Mouse (Mus musculus) limb, embryonic 15.5 days (tissue): Measurements from ENCODE around the gene Evl. TPM values are rescaled to one million over a fixed set of nuclear protein-coding genes. Genes with fewer than 3 reads are reported as not detected.

Experiments
- ATAC-seq: fragments of 200-750 bp; cut with Nextera tagmentation; 2 replicates; pipeline ENCODE4 v1.8.0; 2017; ENCODE audit warnings: low read depth, moderate TSS enrichment; ENCODE audit not compliant: insufficient number of reproducible peaks, low FRiP score, low TSS enrichment
- H3K27ac ChIP-seq: fragments of 300-500 bp; sonication (generic); 2 replicates; pipeline ENCODE4 v1.5.1; 2015; ENCODE audit warnings: moderate library complexity, mild to moderate bottlenecking, inconsistent platforms
- H3K27me3 ChIP-seq: fragments of 300-500 bp; sonication (generic); 2 replicates; pipeline ENCODE4 v1.6.1; 2015; ENCODE audit warnings: inconsistent platforms
- H3K36me3 ChIP-seq: fragments of 300-500 bp; sonication (generic); 2 replicates; pipeline ENCODE4 v1.6.1; 2015; ENCODE audit warnings: inconsistent platforms
- H3K4me1 ChIP-seq: fragments of 300-500 bp; sonication (generic); 2 replicates; pipeline ENCODE4 v1.6.1; 2015; ENCODE audit warnings: inconsistent platforms
- H3K4me2 ChIP-seq: fragments of 300-500 bp; sonication (generic); 2 replicates; pipeline ENCODE4 v1.6.1; 2015; ENCODE audit warnings: mild to moderate bottlenecking, inconsistent platforms
- H3K4me3 ChIP-seq: fragments of 300-500 bp; sonication (generic); 2 replicates; pipeline ENCODE4 v1.5.1; 2015; ENCODE audit warnings: mild to moderate bottlenecking, inconsistent platforms
- H3K9ac ChIP-seq: fragments of 300-500 bp; sonication (generic); 2 replicates; pipeline ENCODE4 v1.6.1; 2015; ENCODE audit warnings: inconsistent platforms
- H3K9me3 ChIP-seq: fragments of 300-500 bp; sonication (generic); 2 replicates; pipeline ENCODE4 v1.6.1; 2016; ENCODE audit warnings: inconsistent platforms
- WGBS: fragments of 180-500 bp; shearing (Covaris S2); methylation state at CpG from one replicate; pipeline ENCODE4 v1.1.7; 2015; 5-methylcytosine and 5-hydroxymethylcytosine counted together
- polyA plus RNA-seq: library from polyadenylated mRNA; unstranded; fragments of >200 nt; fragmentation: Nextera tagmentation; extraction: Ambion mirVana; gene quantifications from 2 replicates; pipeline ENCODE4 v1.2.1, GENCODE M21; 2015

Evl gene
- polyA plus RNA-seq, 1 experiment from 2014 or later: 49.5 TPM

GRCm38 (mm10) chr12:108547251-108547875 lies 7.2 kb upstream of the Evl start:
- H3K36me3 ChIP-seq: no peaks in the 10 kb centered on the region
- no peak overlapping the region for H3K9ac ChIP-seq
- 56% methylated on average over 15 of the region's 15 CpGs for WGBS
- ATAC-seq: no peak
- no peaks in the 10 kb centered on the region for H3K9me3 ChIP-seq
- peaks cover 9% of the 10 kb centered on the region for H3K4me1 ChIP-seq
- no peak overlapping the region for H3K4me3 ChIP-seq
- no peak overlapping the region for H3K4me2 ChIP-seq
- H3K27me3 ChIP-seq: no peaks in the 10 kb centered on the region
- no peak overlapping the region for H3K27ac ChIP-seq

- Histone ChIP-seq H3K27ac (no peak overlapping the region), H3K9ac (no peak overlapping the region), H3K27me3 (no peaks in the 10 kb centered on the region), H3K4me2 (no peak overlapping the region), H3K4me1 (peaks cover 28% of the 10 kb centered on the region), H3K36me3 (no peaks in the 10 kb centered on the region), H3K4me3 (no peak overlapping the region), H3K9me3 (no peaks in the 10 kb centered on the region)
- 81% methylated on average over 7 of the region's 7 CpGs for WGBS
- no peak for ATAC-seq
These were observed 2.8 kb upstream of the Evl start for GRCm38 (mm10) chr12:108551731-108552130.

DNA sequence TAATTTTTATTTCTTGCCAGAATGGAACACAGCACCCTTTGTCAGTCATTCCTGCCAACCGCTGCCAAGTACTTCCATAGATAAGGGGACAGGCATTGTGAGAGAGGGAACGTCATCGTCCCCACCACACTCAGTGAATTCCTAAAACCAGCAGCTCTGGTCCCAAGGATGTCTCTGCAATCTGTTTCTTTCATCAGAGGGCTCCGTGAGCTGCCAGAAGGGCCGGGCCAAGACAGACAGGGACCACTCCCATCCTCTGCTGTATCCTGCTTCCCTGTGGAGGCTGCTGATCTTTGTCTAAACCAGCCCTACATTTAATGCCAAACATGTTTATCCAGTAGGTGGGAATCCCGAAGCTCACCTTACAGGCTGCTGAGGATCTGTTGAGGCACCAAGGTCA lies 1.4 kb upstream of the Evl start:
- no peaks in the 10 kb centered on the region for H3K9me3 ChIP-seq
- no peak; the same call in 1 of the 2 replicates for ATAC-seq
- WGBS: 42% methylated on average over 6 of the region's 6 CpGs
- no peaks in the 10 kb centered on the region for H3K27me3 ChIP-seq
- no peak overlapping the region for H3K4me2 ChIP-seq
- H3K9ac ChIP-seq: no peak overlapping the region
- H3K36me3 ChIP-seq: no peaks in the 10 kb centered on the region
- no peak overlapping the region for H3K4me3 ChIP-seq
- 0 out of 2 replicates have a peak overlapping the region, but pooled peaks have one; percentile 24 for H3K27ac ChIP-seq
- H3K4me1 ChIP-seq: peaks cover 31% of the 10 kb centered on the region

DNA sequence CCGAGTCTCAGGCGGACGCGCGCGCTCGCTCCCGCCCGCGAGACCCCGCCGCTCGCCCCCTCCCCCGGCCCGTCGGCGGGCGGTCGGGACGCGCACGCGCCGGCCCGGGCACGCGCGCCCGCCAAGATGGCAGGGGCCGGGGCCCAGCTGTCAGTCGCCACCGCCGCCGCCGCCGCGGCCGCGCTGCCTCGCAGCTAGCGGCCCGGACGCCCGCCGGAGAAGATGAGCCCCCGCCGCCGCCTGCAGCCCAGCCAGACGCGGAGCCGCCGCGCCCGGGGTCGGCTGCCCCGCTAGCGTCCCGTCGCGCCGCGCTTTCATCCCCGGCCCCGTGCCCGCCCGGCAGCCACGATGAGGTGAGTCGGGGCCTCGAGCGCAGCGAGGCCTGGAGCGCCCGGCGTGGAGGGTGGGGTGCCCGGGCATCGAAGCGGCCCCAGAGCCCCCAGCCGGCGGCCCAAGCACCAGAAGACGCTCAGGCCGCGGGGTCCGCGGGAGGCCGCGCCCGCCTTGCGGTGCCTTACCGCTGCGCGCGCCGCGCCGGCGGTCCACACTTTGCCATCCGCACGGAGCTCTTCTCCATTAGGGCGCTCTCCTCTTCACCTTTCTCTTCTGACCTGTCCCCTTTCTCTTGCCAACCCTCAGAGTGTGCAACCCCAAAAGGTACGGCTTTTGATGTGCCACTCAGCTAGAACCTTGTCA lies 489 bp downstream of the Evl start:
- Histone ChIP-seq H3K27me3 (no peaks in the 10 kb centered on the region), H3K36me3 (no peaks in the 10 kb centered on the region), H3K4me3 (peak overlapping the region; percentile 93), H3K4me1 (peaks cover 36% of the 10 kb centered on the region), H3K9ac (peak overlapping the region; percentile 94), H3K4me2 (peak overlapping the region; percentile 64), H3K9me3 (no peaks in the 10 kb centered on the region), H3K27ac (peak overlapping the region; percentile 92)
- WGBS: under 1% methylated on average over 57 of the region's 100 CpGs
- peak; percentile 74 for ATAC-seq

- Histone ChIP-seq H3K4me3 (no peak overlapping the region), H3K27me3 (no peaks in the 10 kb centered on the region), H3K4me1 (peaks cover 31% of the 10 kb centered on the region), H3K9me3 (no peaks in the 10 kb centered on the region), H3K36me3 (no peaks in the 10 kb centered on the region), H3K4me2 (no peak overlapping the region), H3K27ac (no peak overlapping the region), H3K9ac (no peak overlapping the region)
- ATAC-seq: no peak
These were observed 3.7 kb downstream of the Evl start for GRCm38 (mm10) chr12:108558194-108558593.

DNA sequence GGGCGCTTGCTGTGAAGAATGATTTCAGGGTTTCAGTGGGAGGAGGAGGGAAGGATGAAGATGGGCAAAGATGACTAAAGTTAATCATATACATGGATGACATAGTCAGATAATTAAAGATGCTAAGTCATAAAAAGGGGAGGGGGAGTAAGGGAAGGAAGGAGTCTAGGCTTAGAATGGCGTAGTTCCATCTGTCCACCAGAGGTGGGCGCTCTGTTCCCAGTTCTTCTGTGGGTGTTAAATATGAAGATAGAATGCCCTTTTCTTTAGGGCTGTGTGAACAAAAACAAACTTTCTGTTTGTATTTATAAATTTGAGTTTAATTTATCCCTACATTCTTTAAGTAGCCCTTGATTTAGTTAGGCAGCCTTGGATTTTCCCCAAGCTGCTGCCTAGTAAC lies 8.7 kb downstream of the Evl start:
- no peak for ATAC-seq
- H3K9ac ChIP-seq: no peak overlapping the region
- WGBS: 88% methylated on average over 3 of the region's 3 CpGs
- H3K27me3 ChIP-seq: no peaks in the 10 kb centered on the region
- no peak overlapping the region for H3K4me3 ChIP-seq
- peaks cover 3% of the 10 kb centered on the region; the same call in 1 of the 2 replicates for H3K4me1 ChIP-seq
- no peak overlapping the region for H3K27ac ChIP-seq
- H3K36me3 ChIP-seq: no peaks in the 10 kb centered on the region
- no peak overlapping the region for H3K4me2 ChIP-seq
- no peaks in the 10 kb centered on the region for H3K9me3 ChIP-seq

DNA sequence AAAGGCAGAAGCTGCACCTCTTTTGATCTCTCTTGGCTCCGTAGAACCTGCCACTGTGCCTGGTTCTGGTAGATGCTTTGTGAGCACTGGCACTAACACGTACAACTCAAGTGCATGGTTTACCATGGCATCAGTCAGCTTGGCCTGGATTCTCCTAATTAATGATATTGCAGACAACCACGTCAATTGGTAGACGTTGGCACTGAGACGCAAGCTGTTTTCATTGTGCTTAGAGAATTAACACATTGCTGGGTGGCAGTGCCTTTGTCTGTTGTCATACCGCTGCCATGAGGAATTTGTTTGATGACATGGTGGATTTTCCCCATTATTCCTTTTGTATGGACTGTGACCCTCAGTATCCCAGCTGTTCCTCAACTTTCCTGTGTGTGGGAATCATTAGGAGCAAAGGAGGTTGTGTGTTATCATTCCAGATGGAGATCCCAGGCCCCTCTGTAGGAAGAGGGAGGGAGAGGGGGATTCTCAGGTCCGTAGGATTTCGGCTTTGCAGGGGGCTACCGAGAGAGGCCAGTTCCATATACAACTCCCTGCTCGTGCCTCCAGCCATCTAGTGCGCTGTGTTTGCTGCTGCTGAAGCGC lies 10.5 kb downstream of the Evl start:
- no peaks in the 10 kb centered on the region for H3K9me3 ChIP-seq
- no peaks in the 10 kb centered on the region for H3K36me3 ChIP-seq
- no peak overlapping the region for H3K4me3 ChIP-seq
- 76% methylated on average over 12 of the region's 12 CpGs for WGBS
- no peaks in the 10 kb centered on the region for H3K4me1 ChIP-seq
- no peak overlapping the region for H3K27ac ChIP-seq
- H3K4me2 ChIP-seq: no peak overlapping the region
- ATAC-seq: no peak
- no peaks in the 10 kb centered on the region for H3K27me3 ChIP-seq
- H3K9ac ChIP-seq: no peak overlapping the region

DNA sequence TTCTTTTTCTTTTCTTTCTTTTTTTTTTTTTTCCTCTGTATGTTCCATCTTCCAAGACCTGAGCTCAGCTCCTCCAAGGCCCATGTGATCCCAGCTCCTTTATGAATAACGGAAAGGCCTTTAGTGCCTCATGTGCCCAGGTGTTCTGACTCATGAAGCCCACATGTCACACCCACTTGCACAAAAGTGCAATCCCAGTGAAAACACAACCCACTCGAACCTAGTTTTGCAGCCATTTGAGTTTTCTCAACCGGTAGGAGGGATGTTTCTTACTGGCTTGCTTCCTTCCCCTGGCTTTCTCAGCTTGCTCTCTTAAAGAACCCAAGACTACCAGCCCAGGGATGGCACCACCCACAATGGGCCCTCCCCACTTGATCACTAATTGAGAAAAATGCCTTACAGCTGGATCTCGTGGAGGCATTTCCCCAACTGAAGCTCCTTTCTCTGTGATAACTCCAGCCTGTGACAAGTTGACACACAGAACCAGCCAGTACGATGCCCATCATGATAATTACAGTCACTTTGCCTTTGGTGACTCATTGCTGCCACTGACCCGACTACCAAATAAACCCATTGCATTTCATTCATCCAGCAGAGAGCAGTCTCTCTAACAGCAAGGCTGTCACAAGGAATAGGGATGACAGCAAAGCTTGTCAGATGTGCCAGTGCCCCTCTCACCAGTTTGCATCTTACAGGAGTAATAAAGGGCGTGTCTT lies 24.8 kb downstream of the Evl start:
- 76% methylated on average over 7 of the region's 7 CpGs for WGBS
- no peak overlapping the region for H3K4me2 ChIP-seq
- 0 out of 2 replicates have a peak, but pooled peaks cover 13% of the 10 kb centered on the region for H3K36me3 ChIP-seq

GRCm38 (mm10) chr12:108583775-108584174 lies 29.3 kb downstream of the Evl start:
- H3K9me3 ChIP-seq: no peaks in the 10 kb centered on the region
- no peaks in the 10 kb centered on the region for H3K4me1 ChIP-seq
- H3K27me3 ChIP-seq: no peaks in the 10 kb centered on the region
- no peak overlapping the region for H3K9ac ChIP-seq
- 0 out of 2 replicates have a peak, but pooled peaks cover 2% of the 10 kb centered on the region for H3K36me3 ChIP-seq
- H3K4me3 ChIP-seq: no peak overlapping the region
- WGBS: 77% methylated on average over 1 of the region's 1 CpGs
- ATAC-seq: no peak
- no peak overlapping the region for H3K27ac ChIP-seq
- no peak overlapping the region for H3K4me2 ChIP-seq

More for the DNA sequence above, 24.8 kb downstream of the Evl start:
- Histone ChIP-seq H3K4me3 (no peak overlapping the region), H3K9me3 (no peaks in the 10 kb centered on the region), H3K9ac (no peak overlapping the region), H3K27ac (no peak overlapping the region), H3K27me3 (no peaks in the 10 kb centered on the region), H3K4me1 (no peaks in the 10 kb centered on the region)
- ATAC-seq: no peak

DNA sequence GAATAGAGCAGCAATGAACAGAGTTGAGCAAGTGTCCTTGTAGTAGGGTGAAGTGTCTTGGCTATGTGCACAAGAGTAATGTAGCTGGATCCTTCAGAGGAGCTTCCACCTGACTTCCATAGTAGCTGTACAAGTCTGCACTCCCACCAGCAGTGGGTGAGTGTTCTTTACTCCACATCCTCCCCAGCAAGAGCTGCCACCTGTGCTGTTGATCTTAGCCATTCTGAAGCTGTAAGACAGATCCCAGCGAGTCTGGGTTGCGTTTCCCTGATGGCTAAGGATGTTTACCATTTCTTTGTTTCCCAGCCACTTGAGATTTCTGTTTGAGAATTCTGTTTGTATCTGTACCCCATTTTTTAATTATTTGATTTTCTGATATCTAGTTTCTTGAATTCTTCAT lies 35.6 kb downstream of the Evl start:
- 91% methylated on average over 2 of the region's 2 CpGs for WGBS
- H3K9me3 ChIP-seq: no peaks in the 10 kb centered on the region
- no peak for ATAC-seq
- no peak overlapping the region for H3K4me3 ChIP-seq
- no peaks in the 10 kb centered on the region for H3K36me3 ChIP-seq
- H3K27me3 ChIP-seq: no peaks in the 10 kb centered on the region
- H3K9ac ChIP-seq: no peak overlapping the region
- H3K4me1 ChIP-seq: no peaks in the 10 kb centered on the region
- no peak overlapping the region for H3K4me2 ChIP-seq
- no peak overlapping the region for H3K27ac ChIP-seq

- no peak for ATAC-seq
- Histone ChIP-seq H3K4me3 (no peak overlapping the region), H3K36me3 (no peaks in the 10 kb centered on the region; the same call in 1 of the 2 replicates), H3K9ac (no peak overlapping the region), H3K4me2 (no peak overlapping the region), H3K27ac (no peak overlapping the region), H3K9me3 (no peaks in the 10 kb centered on the region), H3K27me3 (no peaks in the 10 kb centered on the region), H3K4me1 (no peaks in the 10 kb centered on the region)
- WGBS: 72% methylated on average over 5 of the region's 5 CpGs
These were observed 37.1 kb downstream of the Evl start for GRCm38 (mm10) chr12:108591586-108591985.

DNA sequence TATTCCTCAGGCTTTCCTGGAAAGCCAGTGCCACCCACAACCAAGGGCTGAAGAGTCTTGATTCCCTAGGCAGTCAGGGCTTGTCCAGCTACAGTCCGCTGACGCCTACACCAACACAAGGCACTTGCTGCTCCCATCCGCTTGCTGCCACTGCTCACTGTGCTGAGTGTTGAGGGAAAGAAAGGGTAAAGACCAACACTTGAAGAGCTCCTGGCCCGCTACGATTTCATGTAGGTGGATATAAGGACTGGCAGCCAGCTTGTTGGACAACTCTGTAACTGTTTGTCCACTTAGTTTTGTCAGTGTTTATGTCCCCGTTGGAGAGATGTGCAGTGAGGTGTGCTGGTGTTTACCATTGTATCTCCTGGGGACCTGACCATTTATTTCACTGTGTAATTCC lies 38.3 kb downstream of the Evl start:
- Histone ChIP-seq H3K4me3 (no peak overlapping the region), H3K9ac (no peak overlapping the region), H3K9me3 (no peaks in the 10 kb centered on the region), H3K27ac (no peak overlapping the region), H3K27me3 (no peaks in the 10 kb centered on the region), H3K4me2 (no peak overlapping the region), H3K36me3 (no peaks in the 10 kb centered on the region; the same call in 1 of the 2 replicates), H3K4me1 (no peaks in the 10 kb centered on the region)
- ATAC-seq: no peak
- WGBS: 87% methylated on average over 6 of the region's 6 CpGs
